Mouse (Mus musculus): Measurements from ENCODE around the gene Zfp652. TPM values are rescaled to one million over a fixed set of nuclear protein-coding genes. Genes with fewer than 3 reads are reported as not detected.

Gene Zfp652
- total and polyA plus RNA-seq, 2 experiments from 2014 or later, result 16.5 to 29.4 TPM

GRCm38 (mm10) chr11:95824071-95824876 lies 111.8 kb downstream of the Zfp652 start, which contains the start of gene Phospho1:
Gene Phospho1 (plus strand): TSS chr11:95824499.
- Histone ChIP-seq H3K4me1 (ENCODE audit: insufficient read depth) (0 out of 2 replicates have a peak, but pooled peaks cover 6% of the 10 kb centered on the region), H3K36me3 (ENCODE audit: insufficient read depth) (no peaks in the 10 kb centered on the region), H3K27me3 (ENCODE audit: insufficient read depth, low read length) (peaks cover 39% of the 10 kb centered on the region), H3K4me3 (ENCODE audit: low read depth, low read length) (peak within 1 kb of the TSS; percentile 74), H3K27ac (ENCODE audit: low read depth, low read length) (no peak within 1 kb of the TSS), H3K9me3 (ENCODE audit: low read length) (no peaks in the 10 kb centered on the region), H3K9ac (peak within 1 kb of the TSS; percentile 54), H3K4me2 (ENCODE audit: low read depth) (peak within 1 kb of the TSS; percentile 99)
- TF ChIP-seq CTCF (IDR thresholded peaks at IDR 0.05; ENCODE audit: low read depth), result no peak
- DNase-seq (peak; percentile 94), ATAC-seq (peak; percentile 100)
- WGBS, result 1% methylated on average over 71 of the region's 78 CpGs

GRCm38 (mm10) chr11:95824877-95825243 lies 112.4 kb downstream of the Zfp652 start:
- DNase-seq (no peak), ATAC-seq (peak; percentile 14; the same call in 1 of the 2 replicates)
- Histone ChIP-seq H3K27me3 (ENCODE audit: insufficient read depth, low read length) (peaks cover 45% of the 10 kb centered on the region), H3K4me3 (ENCODE audit: low read depth, low read length) (peak overlapping the region; percentile 74), H3K4me2 (ENCODE audit: low read depth) (peak overlapping the region; percentile 99), H3K4me1 (ENCODE audit: insufficient read depth) (0 out of 2 replicates have a peak, but pooled peaks cover 6% of the 10 kb centered on the region), H3K9me3 (ENCODE audit: low read length) (no peaks in the 10 kb centered on the region), H3K27ac (ENCODE audit: low read depth, low read length) (no peak overlapping the region), H3K36me3 (ENCODE audit: insufficient read depth) (no peaks in the 10 kb centered on the region), H3K9ac (peak overlapping the region; percentile 54)
- 6% methylated on average over 11 of the region's 11 CpGs for WGBS
- no peak for TF ChIP-seq CTCF (IDR thresholded peaks at IDR 0.05; ENCODE audit: low read depth)

- Histone ChIP-seq H3K9ac (no peak overlapping the region), H3K4me3 (ENCODE audit: low read depth, low read length) (no peak overlapping the region), H3K27me3 (ENCODE audit: insufficient read depth, low read length) (peaks cover 53% of the 10 kb centered on the region), H3K4me1 (ENCODE audit: insufficient read depth) (0 out of 2 replicates have a peak, but pooled peaks cover 9% of the 10 kb centered on the region), H3K27ac (ENCODE audit: low read depth, low read length) (no peak overlapping the region), H3K36me3 (ENCODE audit: insufficient read depth) (no peaks in the 10 kb centered on the region), H3K9me3 (ENCODE audit: low read length) (no peaks in the 10 kb centered on the region), H3K4me2 (ENCODE audit: low read depth) (no peak overlapping the region)
- no peak for ATAC-seq
- 34% methylated on average over 3 of the region's 3 CpGs for WGBS
- no peak for TF ChIP-seq CTCF (IDR thresholded peaks at IDR 0.05; ENCODE audit: low read depth)
- DNase-seq, result no peak
These were observed 113.2 kb downstream of the Zfp652 start for GRCm38 (mm10) chr11:95825625-95826024.

GRCm38 (mm10) chr11:95826317-95827167 lies 114.1 kb downstream of the Zfp652 start:
- 64% methylated on average over 6 of the region's 6 CpGs for WGBS
- Histone ChIP-seq H3K4me1 (ENCODE audit: insufficient read depth) (0 out of 2 replicates have a peak, but pooled peaks cover 14% of the 10 kb centered on the region), H3K27ac (ENCODE audit: low read depth, low read length) (no peak overlapping the region), H3K4me2 (ENCODE audit: low read depth) (no peak overlapping the region), H3K27me3 (ENCODE audit: insufficient read depth, low read length) (peaks cover 62% of the 10 kb centered on the region), H3K9me3 (ENCODE audit: low read length) (no peaks in the 10 kb centered on the region), H3K4me3 (ENCODE audit: low read depth, low read length) (no peak overlapping the region), H3K9ac (no peak overlapping the region), H3K36me3 (ENCODE audit: insufficient read depth) (no peaks in the 10 kb centered on the region)
- TF ChIP-seq CTCF (IDR thresholded peaks at IDR 0.05; ENCODE audit: low read depth), result no peak
- ATAC-seq (no peak), DNase-seq (no peak)

GRCm38 (mm10) chr11:95827168-95827447 lies 114.6 kb downstream of the Zfp652 start:
- Histone ChIP-seq H3K4me3 (ENCODE audit: low read depth, low read length) (no peak overlapping the region), H3K27me3 (ENCODE audit: insufficient read depth, low read length) (peaks cover 67% of the 10 kb centered on the region), H3K27ac (ENCODE audit: low read depth, low read length) (no peak overlapping the region), H3K4me2 (ENCODE audit: low read depth) (no peak overlapping the region), H3K36me3 (ENCODE audit: insufficient read depth) (no peaks in the 10 kb centered on the region), H3K9me3 (ENCODE audit: low read length) (no peaks in the 10 kb centered on the region), H3K9ac (no peak overlapping the region), H3K4me1 (ENCODE audit: insufficient read depth) (0 out of 2 replicates have a peak, but pooled peaks cover 14% of the 10 kb centered on the region)
- DNase-seq (no peak), ATAC-seq (no peak)
- 44% methylated on average over 3 of the region's 3 CpGs for whole genome bisulfite sequencing
- TF ChIP-seq CTCF (IDR thresholded peaks at IDR 0.05; ENCODE audit: low read depth), result no peak

GRCm38 (mm10) chr11:95827464-95828085 lies 115.1 kb downstream of the Zfp652 start:
- Histone ChIP-seq H3K27ac (ENCODE audit: low read depth, low read length) (no peak overlapping the region), H3K4me1 (ENCODE audit: insufficient read depth) (0 out of 2 replicates have a peak, but pooled peaks cover 14% of the 10 kb centered on the region), H3K4me2 (ENCODE audit: low read depth) (no peak overlapping the region), H3K9ac (no peak overlapping the region), H3K9me3 (ENCODE audit: low read length) (no peaks in the 10 kb centered on the region), H3K4me3 (ENCODE audit: low read depth, low read length) (no peak overlapping the region), H3K27me3 (ENCODE audit: insufficient read depth, low read length) (peaks cover 71% of the 10 kb centered on the region), H3K36me3 (ENCODE audit: insufficient read depth) (no peaks in the 10 kb centered on the region)
- TF ChIP-seq CTCF (IDR thresholded peaks at IDR 0.05; ENCODE audit: low read depth), result peak; percentile 83
- ATAC-seq (no peak), DNase-seq (peak; percentile 85)
- WGBS, result 14% methylated on average over 3 of the region's 3 CpGs

Measured in forebrain, postnatal 0 days (tissue).